Mouse (Mus musculus) spleen, embryonic (tissue): ENCODE measurements around the gene Frmd4a.

Experiments
- CTCF ChIA-PET: fragments of 350-600 bp; sonication (Branson Sonifier 250); formaldehyde crosslinking; loops from one replicate; lab custom pipeline; 2022; lab: Charles Lee

The Frmd4a gene

GRCm38 (mm10) chr2:4391091-4391490 lies 373.6 kb downstream of the Frmd4a start:
- CTCF ChIA-PET, result no interaction called here

GRCm38 (mm10) chr2:4391678-4392085 lies 374.2 kb downstream of the Frmd4a start:
- CTCF ChIA-PET, result interaction anchor here (0.6 to 0.7 kb wide), 2 partner anchors 589 to 1463 kb away, joined by 3 to 15 read pairs; no protein-coding TSS in a partner anchor

DNA sequence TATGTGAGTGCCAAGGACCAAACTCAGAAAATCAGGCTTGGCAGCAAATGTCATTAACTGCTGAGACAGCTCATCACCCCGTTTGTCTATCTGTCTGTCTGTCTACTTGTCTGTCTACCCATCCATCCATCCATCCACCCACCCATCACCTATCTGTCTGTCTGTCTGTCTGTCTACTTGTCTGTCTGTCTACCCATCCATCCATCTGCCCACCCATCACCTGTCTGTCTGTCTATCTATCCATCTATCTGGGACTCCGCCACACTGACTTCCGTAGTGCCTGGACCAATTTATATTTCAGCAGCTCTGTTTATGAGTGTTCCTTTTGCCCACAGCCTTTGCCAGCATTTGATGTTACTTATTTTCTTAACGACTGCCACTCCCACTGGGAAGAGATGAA lies 375.5 kb downstream of the Frmd4a start:
- CTCF ChIA-PET, result no interaction called here

GRCm38 (mm10) chr2:4394641-4395040 lies 377.1 kb downstream of the Frmd4a start:
- CTCF ChIA-PET, result no interaction called here

- CTCF ChIA-PET, result no interaction called here
Measured at GRCm38 (mm10) chr2:4399721-4400120, 382.2 kb downstream of the Frmd4a start.

DNA sequence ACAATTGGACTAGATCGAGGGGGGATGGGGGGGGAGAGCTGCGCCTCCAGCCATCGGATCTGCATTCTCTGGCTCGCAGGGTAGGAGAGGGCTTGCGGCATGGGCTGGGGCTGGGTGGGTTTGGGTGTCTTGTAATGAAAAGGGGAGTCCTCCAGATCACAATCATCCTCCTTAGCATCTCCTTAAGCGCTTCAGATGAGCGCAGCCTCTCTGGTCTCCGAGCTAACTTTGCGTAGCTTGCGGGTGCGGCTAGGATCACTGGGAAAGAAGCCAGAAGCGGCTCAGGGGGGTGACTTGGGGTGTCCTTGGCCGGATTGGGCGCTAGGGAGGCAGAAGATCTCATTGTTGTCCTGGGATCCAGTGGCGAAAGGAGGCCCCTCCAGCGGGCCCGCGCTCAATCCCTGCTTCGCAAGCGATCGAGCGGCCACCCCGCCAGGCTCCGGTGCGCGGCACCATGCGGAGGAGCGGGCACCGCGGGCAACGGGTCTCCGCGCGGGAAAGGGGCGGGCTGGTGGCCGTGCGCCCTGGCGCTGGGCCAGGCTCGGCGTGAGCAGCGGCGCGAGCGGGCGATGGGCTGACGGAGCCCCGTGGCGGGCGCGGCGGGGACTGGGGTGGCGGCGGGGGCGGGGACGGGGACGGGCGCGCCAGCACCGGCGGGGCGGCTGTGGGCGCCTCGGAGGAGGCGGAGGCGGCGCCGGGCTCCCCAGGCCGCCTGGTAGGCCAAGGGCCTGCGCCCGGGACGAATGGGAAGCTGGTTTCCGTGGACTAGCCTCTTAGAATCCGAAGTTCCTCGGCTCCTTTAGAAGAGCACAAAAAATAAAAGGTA lies 383.5 kb downstream of the Frmd4a start:
- CTCF ChIA-PET, result no interaction called here

DNA sequence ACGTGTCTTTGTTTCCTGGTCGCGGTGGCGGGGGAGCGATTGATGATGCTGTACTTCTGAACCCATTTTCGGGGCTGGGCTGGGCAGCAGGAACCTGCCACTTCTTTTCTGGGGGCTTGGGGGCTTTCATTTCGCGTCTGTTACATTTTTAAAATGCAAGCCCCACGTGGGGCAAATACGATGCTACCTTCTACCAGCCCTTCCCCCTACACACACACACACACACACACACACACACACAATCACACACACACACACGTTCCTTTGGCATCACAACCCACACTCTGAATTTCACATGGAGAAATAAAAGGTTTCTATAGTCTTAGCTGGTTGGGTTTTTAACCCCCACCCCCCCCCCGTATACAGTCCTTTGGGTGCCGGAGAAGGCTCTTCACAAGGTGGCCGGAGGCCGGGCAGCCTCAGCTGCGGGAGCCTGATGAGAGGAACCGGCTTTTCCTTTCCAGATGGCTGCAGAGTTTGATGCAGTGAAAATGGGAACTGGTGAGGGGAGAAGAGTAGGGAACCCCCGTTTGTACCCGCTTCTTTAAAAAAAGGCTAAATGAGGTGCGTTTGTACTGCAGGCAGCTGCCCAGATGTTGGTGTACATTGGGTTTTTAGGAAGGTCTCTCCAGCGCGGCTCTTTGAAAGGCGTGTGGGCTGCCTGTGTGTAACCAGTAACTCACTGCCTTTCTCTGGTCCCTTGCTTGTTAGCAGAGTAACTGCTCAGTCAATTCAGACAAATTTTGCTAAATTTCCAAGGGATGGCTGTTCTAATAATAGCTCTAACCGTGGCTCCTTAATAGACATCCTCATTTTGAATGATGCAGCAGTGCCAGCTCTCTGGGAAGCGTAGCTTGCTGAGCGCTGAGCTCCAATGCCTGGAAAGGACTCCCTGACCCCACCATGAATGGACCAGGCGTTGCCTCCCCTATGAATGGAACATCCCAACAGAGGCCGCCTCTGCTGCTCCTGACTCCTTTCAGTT lies 384.4 kb downstream of the Frmd4a start:
- CTCF ChIA-PET, result no interaction called here

DNA sequence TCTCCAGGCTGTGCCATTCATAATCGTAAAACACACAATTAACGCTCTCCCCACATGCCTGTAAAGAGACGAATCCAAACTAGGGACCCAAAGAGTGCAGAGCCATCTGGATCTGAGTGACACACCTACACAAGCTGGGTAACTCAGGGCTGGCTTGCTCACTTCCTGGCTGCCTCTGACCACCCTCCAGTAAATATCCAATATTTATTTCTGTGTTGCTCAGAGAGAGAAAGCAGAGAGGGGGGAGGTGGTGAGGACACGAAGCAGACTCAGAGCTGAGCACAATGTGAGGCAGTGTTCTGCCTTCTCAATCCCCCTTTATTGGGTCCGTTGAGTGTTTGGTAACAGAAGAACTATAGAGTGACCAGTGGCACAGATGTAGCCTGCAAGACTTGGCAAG lies 389.5 kb downstream of the Frmd4a start:
- CTCF ChIA-PET, result no interaction called here

DNA sequence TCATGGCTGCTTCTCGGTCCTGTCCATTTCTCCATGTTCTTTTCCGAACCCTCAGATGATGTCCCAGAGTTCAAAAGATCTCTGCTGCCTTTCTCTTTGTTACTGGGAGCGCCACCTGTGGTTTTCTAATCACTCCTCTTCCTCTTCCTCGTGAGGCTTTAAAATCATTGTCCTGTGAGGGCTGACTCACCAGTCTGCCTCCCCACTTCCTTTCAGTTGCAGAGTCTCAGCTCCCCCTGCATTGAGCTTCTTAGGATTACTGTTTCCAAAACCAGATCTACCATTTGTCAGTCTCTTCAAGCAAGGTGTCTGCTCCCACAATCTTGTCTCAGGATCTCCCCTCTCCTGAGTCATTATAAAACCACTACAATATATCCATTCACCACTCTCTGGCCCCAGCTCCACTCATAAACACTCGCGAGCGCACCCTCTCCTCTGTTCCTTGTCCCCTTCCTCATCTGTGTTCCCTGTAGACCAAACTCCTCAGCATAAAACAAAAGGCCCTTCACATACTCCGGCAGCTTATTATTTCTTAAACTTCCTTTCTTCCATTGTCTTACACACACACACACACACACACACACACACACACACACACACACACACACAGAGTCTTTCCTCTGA lies 392.4 kb downstream of the Frmd4a start:
- CTCF ChIA-PET, result no interaction called here

- CTCF ChIA-PET, result no interaction called here
Measured at GRCm38 (mm10) chr2:4412870-4413595, 395.5 kb downstream of the Frmd4a start.

DNA sequence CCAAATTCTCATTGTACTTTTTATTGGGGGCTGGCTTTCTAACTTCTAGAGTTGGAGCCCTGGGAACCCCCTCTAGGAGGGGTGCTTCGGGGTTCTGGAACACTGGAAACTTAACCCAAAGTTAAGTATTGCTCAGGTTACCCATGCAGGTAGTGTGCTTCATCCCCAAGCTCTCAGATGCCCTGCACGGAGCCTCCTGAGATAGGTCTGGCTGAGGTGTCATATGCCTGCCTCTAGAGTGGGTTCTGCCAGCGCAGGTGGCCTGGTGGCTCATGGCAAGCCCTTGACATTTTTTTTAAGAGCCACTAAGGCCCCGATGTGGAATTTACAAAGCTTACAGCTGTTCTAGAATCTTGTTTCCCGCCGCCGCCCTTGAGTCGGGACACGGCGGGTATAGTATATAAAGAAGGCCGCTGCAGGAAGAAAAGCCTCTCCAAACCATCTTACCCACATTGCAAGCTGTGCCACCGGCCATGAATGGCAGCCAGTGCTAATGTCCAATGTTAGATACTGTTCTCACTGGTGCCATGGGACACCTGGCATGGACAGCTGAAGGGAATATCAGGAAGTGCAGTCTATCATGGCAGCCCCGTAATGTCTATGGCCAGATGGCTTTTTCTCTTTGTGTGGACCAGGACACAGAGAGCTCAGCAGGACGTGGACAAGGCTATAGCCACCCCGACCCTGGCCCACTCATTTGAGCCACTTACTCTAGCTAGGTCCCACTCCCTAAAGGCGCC lies 396.2 kb downstream of the Frmd4a start:
- CTCF ChIA-PET, result no interaction called here

DNA sequence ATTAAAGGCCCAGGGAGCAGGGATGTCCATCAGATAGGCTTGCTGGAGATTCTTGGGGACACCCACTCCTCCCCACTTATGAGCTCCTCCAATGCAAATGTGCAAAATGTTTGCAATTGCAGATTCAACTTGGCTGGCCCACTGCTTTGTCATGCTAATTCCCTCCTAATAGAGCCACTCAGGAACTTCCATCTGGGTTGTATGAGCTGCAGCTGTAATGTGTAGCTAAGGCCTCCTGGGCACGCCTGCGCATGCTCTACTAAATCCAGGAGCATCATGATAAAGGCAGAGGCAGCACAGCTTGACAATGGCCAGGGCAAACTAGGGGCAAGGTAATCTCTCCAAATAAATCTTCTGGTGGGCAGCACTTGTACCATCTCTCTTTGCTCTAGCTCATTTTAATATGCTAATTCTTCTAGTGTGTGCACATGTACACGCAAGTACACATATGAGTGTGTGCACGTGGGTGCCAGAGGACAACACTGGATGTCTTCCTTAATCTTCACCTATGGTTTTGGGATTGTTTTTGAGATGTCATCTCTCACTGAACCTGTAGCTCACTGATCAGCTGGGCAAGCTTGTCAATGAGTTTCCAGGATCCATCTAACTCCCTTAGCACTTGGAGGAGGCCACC lies 403.3 kb downstream of the Frmd4a start:
- CTCF ChIA-PET, result interaction anchor here (0.6 kb wide), 1 partner anchor 9 kb away, joined by 3 read pairs; no protein-coding TSS in a partner anchor

GRCm38 (mm10) chr2:4421757-4422156 lies 404.2 kb downstream of the Frmd4a start:
- CTCF ChIA-PET, result no interaction called here

- CTCF ChIA-PET, result no interaction called here
Measured at GRCm38 (mm10) chr2:4423896-4424295, 406.4 kb downstream of the Frmd4a start.

DNA sequence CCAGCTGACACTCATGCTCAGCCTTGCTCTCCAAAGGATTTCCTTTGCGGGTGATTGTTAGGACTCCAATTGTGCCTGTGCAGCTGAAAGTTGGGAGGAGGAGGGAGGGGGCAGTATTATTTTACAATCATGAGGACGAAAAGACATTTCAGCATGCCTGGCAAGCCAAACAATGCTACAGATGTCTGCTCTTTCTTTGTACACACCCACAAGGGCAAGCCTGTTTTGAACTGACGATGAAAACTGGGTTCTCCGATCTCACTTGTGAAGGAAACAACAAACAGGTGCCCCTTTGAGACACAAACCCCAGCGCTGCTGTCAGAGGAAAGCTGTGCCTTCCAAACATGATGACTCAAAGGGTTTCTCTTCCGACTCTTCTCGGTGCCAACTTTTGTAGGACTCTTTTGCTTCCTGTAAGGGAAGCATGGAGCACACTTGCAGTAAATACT lies 410.9 kb downstream of the Frmd4a start:
- CTCF ChIA-PET, result no interaction called here

DNA sequence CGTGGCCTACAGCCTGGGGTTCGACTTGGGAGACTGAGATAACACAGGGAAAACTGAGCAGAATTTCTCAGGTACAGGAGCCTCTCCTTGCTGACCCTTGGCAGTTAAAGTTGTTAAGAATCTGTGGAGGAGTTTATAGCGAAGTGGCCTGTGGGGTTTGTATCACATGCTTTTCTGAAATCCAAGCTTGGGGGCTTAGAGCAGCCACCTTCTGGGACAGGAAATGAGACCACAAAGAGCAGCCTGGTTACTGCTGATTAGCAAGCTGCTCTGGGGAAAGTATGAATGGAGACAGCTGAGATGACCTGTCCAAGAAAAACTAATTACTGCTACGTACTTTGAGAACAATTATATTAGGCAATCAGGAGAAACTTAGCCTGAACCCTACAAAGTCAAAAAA lies 415.6 kb downstream of the Frmd4a start:
- CTCF ChIA-PET, result no interaction called here

DNA sequence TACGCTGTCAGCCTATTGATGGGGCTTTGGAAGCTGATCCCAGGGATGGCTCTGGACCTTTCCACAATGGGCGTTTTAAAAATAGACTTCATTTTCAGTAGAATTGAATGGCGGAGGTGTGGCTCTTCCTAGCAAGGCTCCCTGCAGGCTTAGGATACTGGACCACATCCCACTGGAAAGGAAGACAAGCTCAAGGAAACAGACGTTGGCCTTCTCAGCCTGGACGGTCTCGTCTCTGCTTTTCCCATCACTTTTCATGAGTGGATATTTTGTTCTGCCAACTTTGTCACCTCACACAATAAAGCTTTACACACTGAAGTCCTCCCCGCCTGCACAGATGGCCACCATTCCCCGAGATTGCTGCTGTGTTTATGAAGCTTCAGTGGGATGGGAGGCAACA lies 417.5 kb downstream of the Frmd4a start:
- CTCF ChIA-PET, result no interaction called here

DNA sequence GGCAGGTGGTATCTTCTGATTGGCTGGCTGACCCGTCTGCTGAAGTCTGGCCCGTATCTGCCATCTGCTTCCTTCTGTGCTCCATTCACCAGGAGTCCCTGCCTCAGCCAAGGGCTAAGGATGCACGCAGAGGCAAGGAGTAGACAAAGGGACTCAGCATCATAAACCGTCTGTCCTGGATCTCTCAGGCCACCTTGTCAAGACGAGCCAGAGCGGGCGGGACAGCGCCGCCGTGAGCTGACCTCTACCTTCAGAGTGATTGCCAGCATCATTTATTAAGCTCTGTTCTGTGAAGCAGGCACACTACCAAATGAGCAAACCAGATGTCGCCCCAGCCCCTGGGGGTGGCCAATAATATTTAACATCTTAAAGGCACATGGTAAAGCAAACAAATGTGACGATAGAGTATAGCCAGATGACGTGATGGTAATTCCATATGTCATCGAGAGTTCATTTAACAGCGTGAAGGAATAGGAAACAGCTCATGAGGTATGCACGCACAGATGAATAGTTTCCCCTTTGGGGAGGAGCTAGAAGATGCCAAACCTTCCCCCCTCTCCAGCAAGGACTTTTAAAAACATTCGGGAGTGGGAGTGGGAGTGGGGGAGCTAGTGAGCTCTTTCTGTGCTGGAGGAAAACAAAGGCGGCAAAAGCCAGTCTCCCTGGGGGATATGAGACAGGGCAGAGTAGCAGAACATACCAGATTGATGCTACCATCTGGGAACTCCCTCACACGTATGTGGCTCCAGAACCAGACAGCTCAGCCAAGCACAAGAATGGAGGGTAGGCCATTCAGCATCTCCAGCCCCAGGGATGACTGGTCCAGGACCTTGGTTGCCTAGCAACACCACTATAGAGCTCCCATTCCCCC lies 419.1 kb downstream of the Frmd4a start:
- CTCF ChIA-PET, result no interaction called here

GRCm38 (mm10) chr2:4438739-4439138 lies 421.2 kb downstream of the Frmd4a start:
- CTCF ChIA-PET, result no interaction called here
